In genomic region chr13:44663062-44663461, GRCm38 (mm10) we compare ENCODE assay signal across 19 mouse cellular contexts.
DNase-seq lines count a peak whose midpoint lies in the region; ATAC-seq and TF ChIP-seq lines count a peak whose summit lies in the region.
"Had no signal": no experiment of that assay in that cellular context is flagged by ENCODE, and none has a peak within 500 bp of the region (broad histone marks: within the 10 kb centered on the region; RNA-seq: fewer than 3 reads in every experiment).

No protein-coding gene starts in this region.

- no peaks in the 10 kb centered on the region for H3K79me2 ChIP-seq in liver, adult 2 months (ENCODE audit: control insufficient read depth, insufficient read depth, low read length)

- no peak overlapping the region for H3K9ac ChIP-seq in liver, adult 2 months (ENCODE audit: low read depth, low read length)
- H3K9ac ChIP-seq: forebrain, embryonic 13.5 days; heart, embryonic 15.5 days; hindbrain, embryonic 14.5 days; limb, embryonic 15.5 days; midbrain, embryonic 12.5 days; neural tube, embryonic 13.5 days had no signal

- TF ChIP-seq POLR2A in liver, adult 2 months (IDR thresholded peaks at IDR 0.05; ENCODE audit: extremely low read depth, insufficient read depth, low read length) = no peak

- WGBS in liver, adult 2 months = 22% methylated on average over 11 of the region's 11 CpGs

- DNase-seq in G1E (ENCODE audit: low spot score) = peak; percentile 62
- peak; percentile 56 for DNase-seq in c-Kit-positive CD71-negative TER-119-negative erythroid progenitor cells, embryonic 14.5 days (ENCODE audit: low read depth)
- DNase-seq in liver, adult 2 months (ENCODE audit: extremely low read depth, low read depth, low spot score) = peak; percentile 70
- no peak for DNase-seq in left cerebral cortex, postnatal 10 days (ENCODE audit: extremely low spot score in 1 of 2, low spot score in 2 of 2)
- no peak for DNase-seq in gastrocnemius, postnatal 36 days
- no peak for DNase-seq in retina, embryonic 14.5 days (ENCODE audit: low spot score)
- DNase-seq: adrenal gland, postnatal 14 days; cerebellum, adult 18-20 months; kidney, postnatal 10 days; thymus, postnatal 14 days had no signal

- intact Hi-C loops in left cerebral cortex, postnatal 10 days (cut with DNase I) = no loop called here
- intact Hi-C loops in gastrocnemius, postnatal 36 days (cut with DNase I) = no loop called here

- no peaks in the 10 kb centered on the region for H3K9me3 ChIP-seq in G1E (replicated peaks)
- H3K9me3 ChIP-seq: embryonic facial prominence, embryonic 10.5 days; forebrain, embryonic 13.5 days; heart, embryonic 15.5 days; limb, embryonic 15.5 days; midbrain, embryonic 12.5 days; neural tube, embryonic 13.5 days had no signal

- peak; percentile 74 for ATAC-seq in G1E (ENCODE audit: extremely low read depth, insufficient number of reproducible peaks, low FRiP score, poor library complexity, severe bottlenecking)
- peak; percentile 92 for ATAC-seq in megakaryocyte-erythroid progenitor cell, adult 5-6 weeks (replicated peaks; ENCODE audit: low FRiP score, low TSS enrichment, poor library complexity, severe bottlenecking)
- ATAC-seq: CD4-positive, CD25-positive, alpha-beta regulatory T cell, adult 4 months; forebrain, embryonic 13.5 days had no signal

- H3K36me3 ChIP-seq in G1E (replicated peaks) = no peaks in the 10 kb centered on the region
- H3K36me3 ChIP-seq in liver, adult 2 months (ENCODE audit: control insufficient read depth, insufficient read depth, low read length) = no peaks in the 10 kb centered on the region
- H3K36me3 ChIP-seq: embryonic facial prominence, embryonic 10.5 days; heart, embryonic 15.5 days; limb, embryonic 15.5 days; midbrain, embryonic 12.5 days; neural tube, embryonic 13.5 days had no signal

- H3K27ac ChIP-seq in liver, adult 2 months (replicated peaks; ENCODE audit: insufficient read depth, low read depth, low read length) = no peak overlapping the region
- H3K27ac ChIP-seq: embryonic facial prominence, embryonic 10.5 days; forebrain, embryonic 13.5 days; heart, embryonic 15.5 days; hindbrain, embryonic 14.5 days; limb, embryonic 15.5 days; midbrain, embryonic 12.5 days; neural tube, embryonic 13.5 days had no signal

- peak overlapping the region; percentile 58; the same call in 1 of the 2 replicates for H3K4me3 ChIP-seq in G1E (ENCODE audit: low read depth, low read length)
- H3K4me3 ChIP-seq in liver, adult 2 months (ENCODE audit: insufficient read depth, low read depth, low read length) = no peak overlapping the region
- H3K4me3 ChIP-seq: embryonic facial prominence, embryonic 10.5 days; forebrain, embryonic 13.5 days; heart, embryonic 15.5 days; limb, embryonic 15.5 days; midbrain, embryonic 12.5 days; neural tube, embryonic 13.5 days had no signal

- no peaks in the 10 kb centered on the region for H3K27me3 ChIP-seq in G1E (ENCODE audit: insufficient read depth, low read length)
- no peaks in the 10 kb centered on the region for H3K27me3 ChIP-seq in liver, adult 2 months (ENCODE audit: control insufficient read depth, insufficient read depth, low read length)
- H3K27me3 ChIP-seq: forebrain, embryonic 13.5 days; heart, embryonic 15.5 days; limb, embryonic 15.5 days; neural tube, embryonic 13.5 days had no signal

- peaks cover 63% of the 10 kb centered on the region for H3K4me1 ChIP-seq in G1E (ENCODE audit: insufficient read depth, low read depth, low read length)
- H3K4me1 ChIP-seq in liver, adult 2 months (ENCODE audit: control insufficient read depth, insufficient read depth, low read length) = peaks cover 2% of the 10 kb centered on the region; the same call in 1 of the 2 replicates
- H3K4me1 ChIP-seq: forebrain, embryonic 13.5 days; midbrain, embryonic 12.5 days had no signal

- no peak for TF ChIP-seq CTCF in G1E (IDR thresholded peaks at IDR 0.05; ENCODE audit: low read depth, low read length)
- TF ChIP-seq CTCF in liver, adult 2 months (IDR thresholded peaks at IDR 0.05; ENCODE audit: low read depth, low read length) = no peak

Comparison
In these comparisons a context has a peak if more than half of its experiments do, and no peak if none do; other contexts are left out.
1. DNase-seq: peak in G1E (single experiment), c-Kit-positive CD71-negative TER-119-negative erythroid progenitor cells, embryonic 14.5 days (single experiment) and liver, adult 2 months (single experiment); none in left cerebral cortex, postnatal 10 days (0 of 2), gastrocnemius, postnatal 36 days (0 of 2) and retina, embryonic 14.5 days (single experiment).